Mouse (Mus musculus) liver, embryonic 16.5 days (tissue): Measurements from ENCODE around the gene Rps2. TPM values are rescaled to one million over a fixed set of nuclear protein-coding genes. Genes with fewer than 3 reads are reported as not detected.

ENCODE experiments used
- ATAC-seq: fragments of 200-750 bp; cut with Nextera tagmentation; 2 replicates; pipeline ENCODE4 v1.8.0; 2017; ENCODE audit warnings: low read depth, mild to moderate bottlenecking, moderate number of reproducible peaks, moderate library complexity
- H3K27ac ChIP-seq: fragments of 300-500 bp; sonication (generic); 2 replicates; pipeline ENCODE4 v1.5.1; 2014; ENCODE audit warnings: mild to moderate bottlenecking, low read length
- H3K27me3 ChIP-seq: fragments of 300-500 bp; sonication (generic); 2 replicates; pipeline ENCODE4 v1.6.1; 2014; ENCODE audit warnings: low read depth, low read length, mixed read lengths; ENCODE audit not compliant: control insufficient read depth, insufficient read depth
- H3K36me3 ChIP-seq: fragments of 300-500 bp; sonication (generic); 2 replicates; pipeline ENCODE4 v1.6.1; 2014; ENCODE audit warnings: mild to moderate bottlenecking; ENCODE audit not compliant: control insufficient read depth, insufficient read depth
- H3K4me1 ChIP-seq: fragments of 300-500 bp; sonication (generic); 2 replicates; pipeline ENCODE4 v1.6.1; 2014; ENCODE audit warnings: low read depth, low read length, mixed read lengths; ENCODE audit not compliant: control insufficient read depth
- H3K4me2 ChIP-seq: fragments of 300-500 bp; sonication (generic); 2 replicates; pipeline ENCODE4 v1.6.1; 2014; ENCODE audit warnings: low read depth, low read length, mixed read lengths
- H3K4me3 ChIP-seq: fragments of 300-500 bp; sonication (generic); 2 replicates; pipeline ENCODE4 v1.5.1; 2014; ENCODE audit warnings: low read depth, mild to moderate bottlenecking, low read length
- H3K9ac ChIP-seq: fragments of 300-500 bp; sonication (generic); 2 replicates; pipeline ENCODE4 v1.6.1; 2014; ENCODE audit warnings: low read depth, low read length
- H3K9me3 ChIP-seq: fragments of 300-500 bp; sonication (generic); replicated peaks from 2 replicates; pipeline ENCODE4 v1.6.1; 2016; ENCODE audit warnings: low read length; ENCODE audit not compliant: control insufficient read depth
- WGBS: fragments of 180-500 bp; shearing (Covaris S2); extraction: QIAGEN DNeasy Blood & Tissue Kit; methylation state at CpG from one replicate; pipeline ENCODE4 v1.1.7; 2014; ENCODE audit not compliant: insufficient replicate concordance; 5-methylcytosine and 5-hydroxymethylcytosine counted together
- polyA plus RNA-seq: library from polyadenylated mRNA; unstranded; fragments of >200 nt; fragmentation: Nextera tagmentation; extraction: Ambion mirVana; gene quantifications from 2 replicates; pipeline ENCODE4 v1.2.1, GENCODE M21; 2015

Gene Rps2
- polyA plus RNA-seq, 1 experiment from 2014 or later, result 868 TPM

DNA sequence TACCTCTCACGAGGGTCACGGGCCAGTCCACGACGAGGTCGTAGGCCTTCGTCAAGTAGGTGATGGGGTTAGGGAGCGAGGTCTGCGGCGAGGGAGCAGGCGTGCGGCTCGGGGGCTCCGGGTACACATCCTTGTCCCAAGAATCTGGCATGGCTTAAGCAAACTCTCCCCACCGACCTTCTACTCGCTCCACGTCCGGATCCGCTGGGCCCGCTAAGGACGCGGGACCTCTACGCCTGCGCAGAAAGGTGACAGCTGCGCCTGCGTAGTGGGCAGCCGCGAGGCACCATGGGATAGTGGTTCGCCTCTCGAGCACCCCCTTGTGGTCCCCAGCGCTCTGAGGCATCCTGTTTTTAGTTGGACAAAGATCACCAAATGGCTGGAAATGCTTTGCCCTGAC lies 6.3 kb downstream of the Rps2 start, which contains the start of gene Ndufb10:
Ndufb10 (minus strand) TSS at position 295 of the 400 bp plus-strand sequence.
- peak within 1 kb of the TSS; percentile 90 for H3K27ac ChIP-seq
- peak within 1 kb of the TSS; percentile 71 for H3K4me2 ChIP-seq
- H3K9me3 ChIP-seq, result no peaks in the 10 kb centered on the region
- ATAC-seq, result peak; percentile 68
- peaks cover 29% of the 10 kb centered on the region for H3K4me1 ChIP-seq
- H3K27me3 ChIP-seq, result no peaks in the 10 kb centered on the region; the same call in 1 of the 2 replicates
- 0% methylated on average over 30 of the region's 30 CpGs for WGBS
- peak within 1 kb of the TSS; percentile 93 for H3K4me3 ChIP-seq
- H3K9ac ChIP-seq, result peak within 1 kb of the TSS; percentile 97
- H3K36me3 ChIP-seq, result peaks cover 9% of the 10 kb centered on the region

DNA sequence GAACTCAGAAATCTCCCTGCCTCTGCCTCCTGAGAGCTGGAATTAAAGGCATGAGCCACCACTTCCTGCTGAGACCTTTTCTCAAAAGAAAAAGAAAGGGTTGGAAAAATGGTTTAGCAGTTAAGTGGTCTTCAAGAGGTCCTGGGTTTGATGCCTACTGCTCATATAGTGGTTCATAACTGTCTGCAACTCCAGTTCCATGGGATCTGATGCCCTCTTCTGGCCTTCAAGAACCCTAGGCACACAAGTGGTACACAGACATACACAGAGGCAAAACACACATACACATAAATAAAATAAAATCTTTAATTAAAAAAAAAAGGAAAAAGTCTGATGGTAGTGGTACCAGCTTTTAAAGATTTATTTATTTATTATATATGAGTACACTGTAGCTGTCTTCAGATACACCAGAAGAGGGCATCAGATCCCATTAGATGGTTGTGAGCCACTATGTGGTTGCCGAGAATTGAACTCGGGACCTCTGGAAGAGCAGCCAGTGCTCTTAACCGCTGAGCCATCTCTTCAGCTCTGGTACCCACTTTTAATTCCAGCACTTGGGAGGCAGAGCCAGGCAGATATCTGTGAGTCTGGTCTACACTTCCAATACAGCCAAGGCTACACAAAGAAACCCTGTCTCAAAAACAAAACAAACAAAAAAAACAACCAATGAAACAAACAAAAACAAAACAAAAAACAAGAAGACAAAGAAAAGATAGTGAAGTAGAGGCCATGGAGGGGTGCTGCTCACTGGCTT lies 7.9 kb downstream of the Rps2 start:
- 46% methylated on average over 3 of the region's 3 CpGs for WGBS
- no peaks in the 10 kb centered on the region for H3K9me3 ChIP-seq
- no peak for ATAC-seq
- no peak overlapping the region for H3K4me3 ChIP-seq
- peaks cover 28% of the 10 kb centered on the region for H3K4me1 ChIP-seq
- H3K27ac ChIP-seq, result no peak overlapping the region
- no peak overlapping the region for H3K4me2 ChIP-seq
- H3K36me3 ChIP-seq, result peaks cover 9% of the 10 kb centered on the region
- no peaks in the 10 kb centered on the region; the same call in 1 of the 2 replicates for H3K27me3 ChIP-seq
- no peak overlapping the region for H3K9ac ChIP-seq

DNA sequence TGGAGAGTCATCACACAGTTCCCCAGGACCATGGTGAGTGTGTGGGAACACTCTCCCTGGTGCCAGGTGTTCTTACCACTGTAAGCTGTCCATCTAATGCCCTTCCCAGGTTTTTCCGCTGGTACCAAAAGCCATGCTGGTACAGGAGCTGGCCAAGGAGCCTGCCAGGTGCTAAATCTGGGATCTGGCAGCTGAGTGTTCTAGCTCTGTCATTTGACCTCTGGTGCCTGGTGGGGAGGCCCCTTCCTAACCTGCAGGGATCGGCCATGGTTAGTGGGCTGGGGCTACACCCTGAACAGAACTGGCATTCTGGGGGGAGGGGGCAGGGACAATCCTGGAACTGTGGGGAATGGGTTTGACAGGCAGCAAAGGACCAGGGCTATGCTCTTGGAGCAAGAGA lies 9.7 kb downstream of the Rps2 start, which contains the start of gene Rpl3l:
Rpl3l (plus strand) TSS at position 203 of the 400 bp plus-strand sequence.
- no peaks in the 10 kb centered on the region; the same call in 1 of the 2 replicates for H3K27me3 ChIP-seq
- WGBS, result 62% methylated on average over 2 of the region's 2 CpGs
- ATAC-seq, result no peak
- no peaks in the 10 kb centered on the region for H3K9me3 ChIP-seq
- H3K27ac ChIP-seq, result no peak within 1 kb of the TSS
- H3K36me3 ChIP-seq, result no peaks in the 10 kb centered on the region; the same call in 1 of the 2 replicates
- no peak within 1 kb of the TSS for H3K4me2 ChIP-seq
- no peak within 1 kb of the TSS for H3K9ac ChIP-seq
- no peak within 1 kb of the TSS for H3K4me3 ChIP-seq
- H3K4me1 ChIP-seq, result peaks cover 14% of the 10 kb centered on the region

DNA sequence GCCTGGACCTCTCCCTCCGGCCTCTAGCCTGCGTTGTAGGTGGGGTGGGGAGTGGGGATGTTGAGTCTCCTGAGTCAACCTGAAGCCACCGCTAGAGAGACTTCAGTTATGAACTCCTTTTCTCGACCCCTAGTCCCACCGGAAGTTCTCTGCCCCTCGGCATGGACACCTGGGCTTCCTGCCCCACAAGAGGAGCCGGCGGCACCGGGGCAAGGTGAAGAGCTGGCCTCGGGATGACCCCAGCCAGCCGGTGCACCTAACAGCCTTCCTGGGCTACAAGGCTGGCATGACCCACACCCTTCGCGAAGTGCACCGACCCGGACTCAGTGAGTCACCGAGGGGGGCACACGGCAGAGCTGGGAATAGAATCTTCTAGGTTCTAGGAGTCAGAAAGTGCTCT lies 10.3 kb downstream of the Rps2 start:
- Histone ChIP-seq H3K27me3 (no peaks in the 10 kb centered on the region; the same call in 1 of the 2 replicates), H3K4me3 (no peak overlapping the region), H3K27ac (no peak overlapping the region), H3K4me1 (peaks cover 8% of the 10 kb centered on the region), H3K36me3 (no peaks in the 10 kb centered on the region), H3K9ac (no peak overlapping the region), H3K9me3 (no peaks in the 10 kb centered on the region), H3K4me2 (no peak overlapping the region)
- no peak for ATAC-seq
- WGBS, result 57% methylated on average over 17 of the region's 17 CpGs

DNA sequence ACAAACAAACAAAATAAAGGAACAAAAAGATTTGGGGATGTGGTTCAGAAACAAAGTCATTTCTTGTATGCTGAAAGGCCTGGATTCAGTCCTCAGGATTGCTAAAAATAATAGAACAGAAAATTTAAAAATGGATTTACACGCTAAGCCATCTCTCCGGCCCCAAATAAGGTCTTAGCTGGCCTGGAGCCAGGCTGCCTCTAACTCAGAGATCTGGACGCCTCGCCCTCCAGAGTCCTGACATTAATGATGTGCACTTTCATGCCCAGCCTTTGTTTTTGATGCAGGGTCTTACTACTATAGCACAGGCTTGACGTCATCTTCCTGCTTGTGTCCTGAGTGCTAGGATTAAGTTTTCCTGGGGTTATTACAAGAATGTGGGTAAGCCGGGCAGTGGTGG lies 11.2 kb downstream of the Rps2 start:
- no peaks in the 10 kb centered on the region for H3K36me3 ChIP-seq
- H3K9ac ChIP-seq, result no peak overlapping the region
- no peaks in the 10 kb centered on the region for H3K9me3 ChIP-seq
- peaks cover 3% of the 10 kb centered on the region for H3K4me1 ChIP-seq
- H3K27ac ChIP-seq, result no peak overlapping the region
- H3K4me2 ChIP-seq, result no peak overlapping the region
- no peak overlapping the region for H3K4me3 ChIP-seq
- 78% methylated on average over 6 of the region's 6 CpGs for WGBS
- no peak for ATAC-seq
- no peaks in the 10 kb centered on the region; the same call in 1 of the 2 replicates for H3K27me3 ChIP-seq

DNA sequence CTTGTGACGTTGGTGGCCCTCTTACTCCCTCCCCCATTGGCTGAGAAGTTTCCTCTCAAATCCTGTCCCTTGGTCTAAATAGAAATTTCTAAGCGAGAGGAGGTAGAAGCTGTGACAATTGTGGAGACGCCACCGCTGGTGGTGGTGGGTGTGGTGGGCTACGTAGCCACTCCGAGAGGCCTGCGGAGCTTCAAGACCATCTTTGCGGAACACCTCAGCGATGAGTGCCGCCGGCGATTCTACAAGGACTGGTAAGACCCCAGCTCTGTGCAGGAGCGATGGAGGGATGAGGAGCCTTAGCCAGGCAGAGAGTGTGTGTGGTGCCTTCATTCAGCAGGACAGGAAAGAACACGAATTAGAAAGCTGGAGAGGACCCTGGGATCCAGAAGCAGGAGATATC lies 12.9 kb downstream of the Rps2 start:
- no peak overlapping the region for H3K4me2 ChIP-seq
- H3K4me1 ChIP-seq, result peaks cover 5% of the 10 kb centered on the region
- H3K9ac ChIP-seq, result no peak overlapping the region
- H3K9me3 ChIP-seq, result no peaks in the 10 kb centered on the region
- H3K27me3 ChIP-seq, result no peaks in the 10 kb centered on the region; the same call in 1 of the 2 replicates
- H3K27ac ChIP-seq, result no peak overlapping the region
- WGBS, result 68% methylated on average over 14 of the region's 14 CpGs
- ATAC-seq, result no peak
- H3K4me3 ChIP-seq, result no peak overlapping the region
- no peaks in the 10 kb centered on the region for H3K36me3 ChIP-seq

DNA sequence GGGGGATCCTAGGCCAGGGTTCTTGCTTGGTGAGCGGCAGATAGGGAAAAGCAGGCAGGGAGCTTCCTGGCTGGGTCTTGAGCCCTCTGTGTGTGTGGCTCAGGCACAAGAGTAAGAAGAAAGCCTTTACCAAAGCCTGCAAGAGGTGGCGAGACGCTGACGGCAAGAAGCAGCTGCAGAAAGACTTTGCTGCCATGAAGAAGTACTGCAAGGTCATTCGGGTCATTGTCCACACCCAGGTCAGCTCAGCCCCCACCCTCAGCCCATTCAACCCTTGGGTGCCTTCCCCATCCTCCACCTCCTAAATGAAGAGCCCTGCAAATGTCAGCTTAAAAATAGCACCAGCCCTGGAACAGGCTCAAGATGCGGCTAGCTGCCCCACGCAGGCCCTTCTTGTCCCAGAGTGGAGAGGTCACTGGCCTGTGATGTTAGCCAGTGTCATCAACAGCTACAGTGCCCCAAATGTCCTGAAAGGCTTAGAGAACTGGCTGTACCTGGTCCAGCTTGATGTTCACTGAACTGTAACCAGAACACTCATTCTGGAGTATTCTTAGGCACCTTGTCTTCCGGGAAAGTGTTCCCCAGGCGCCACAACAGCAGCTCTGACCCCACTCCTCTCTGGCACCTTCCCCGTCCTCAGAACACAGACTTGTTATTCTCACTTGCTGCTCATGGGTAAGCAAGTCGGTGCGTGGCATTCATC lies 14.5 kb downstream of the Rps2 start:
- 66% methylated on average over 12 of the region's 12 CpGs for WGBS
- no peak overlapping the region for H3K4me3 ChIP-seq

DNA sequence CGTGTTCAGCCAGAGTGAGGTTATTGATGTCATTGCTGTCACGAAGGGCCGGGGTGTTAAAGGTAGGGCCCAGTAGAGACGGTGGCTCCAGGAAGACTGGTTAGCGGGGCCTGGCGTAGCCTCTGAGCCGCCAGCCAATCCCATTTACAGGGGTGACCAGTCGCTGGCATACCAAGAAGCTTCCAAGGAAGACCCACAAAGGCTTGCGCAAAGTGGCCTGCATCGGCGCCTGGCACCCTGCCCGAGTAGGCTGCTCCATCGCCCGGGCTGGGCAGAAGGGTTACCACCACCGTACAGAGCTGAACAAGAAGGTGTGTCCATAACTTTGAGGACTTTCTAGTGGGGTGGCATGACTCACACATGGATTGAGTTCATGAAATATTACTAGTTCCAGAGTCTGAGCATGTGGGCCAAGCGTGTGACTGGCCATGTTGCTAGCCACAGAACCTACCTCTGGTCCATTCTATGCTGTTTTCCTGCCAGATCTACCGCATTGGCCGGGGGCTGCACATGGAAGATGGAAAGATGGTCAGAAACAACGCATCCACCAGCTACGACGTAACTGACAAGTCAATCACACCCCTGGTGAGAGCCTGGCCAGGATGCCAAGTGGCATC lies 15.6 kb downstream of the Rps2 start:
- WGBS, result 77% methylated on average over 21 of the region's 21 CpGs
- H3K4me3 ChIP-seq, result no peak overlapping the region
- no peak overlapping the region for H3K27ac ChIP-seq
- H3K4me2 ChIP-seq, result no peak overlapping the region
- peaks cover 24% of the 10 kb centered on the region for H3K4me1 ChIP-seq
- no peak for ATAC-seq
- no peaks in the 10 kb centered on the region for H3K36me3 ChIP-seq
- no peaks in the 10 kb centered on the region for H3K9me3 ChIP-seq
- no peaks in the 10 kb centered on the region for H3K27me3 ChIP-seq
- H3K9ac ChIP-seq, result no peak overlapping the region

More for the DNA sequence above, 14.5 kb downstream of the Rps2 start:
- no peak for ATAC-seq
- Histone ChIP-seq H3K9me3 (no peaks in the 10 kb centered on the region), H3K27ac (no peak overlapping the region), H3K9ac (no peak overlapping the region), H3K4me2 (no peak overlapping the region), H3K27me3 (no peaks in the 10 kb centered on the region; the same call in 1 of the 2 replicates), H3K36me3 (no peaks in the 10 kb centered on the region), H3K4me1 (peaks cover 16% of the 10 kb centered on the region)
